Mouse (Mus musculus): ENCODE measurements around the gene Rasgrf1.

DNA sequence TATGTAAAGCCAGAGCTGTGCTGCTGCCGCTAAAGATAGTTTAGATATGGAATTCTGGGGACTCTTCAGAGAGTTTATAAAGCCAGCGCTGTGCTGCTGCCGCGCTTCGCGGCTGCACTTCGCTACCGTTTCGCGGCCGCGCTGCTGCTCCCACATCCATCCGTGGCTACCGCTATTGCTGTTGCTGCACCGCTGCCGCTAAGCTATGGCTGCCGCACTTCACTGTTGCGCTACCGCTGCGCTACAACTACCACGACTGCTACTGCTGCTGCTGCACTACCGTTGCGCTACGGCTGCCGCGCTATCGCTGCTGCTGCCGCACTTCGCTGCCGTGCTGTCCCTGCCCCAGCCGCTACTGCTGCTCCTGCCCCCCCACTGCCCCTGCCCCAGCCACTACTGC is 30.1 kb upstream of the Rasgrf1 start:
- no peak for TF ChIP-seq USF2 (IDR thresholded peaks at IDR 0.05; ENCODE audit: borderline replicate concordance in 1 of 2, insufficient read depth in 1 of 2, low read depth in 1 of 2, low read length in 2 of 2)
- no peak for TF ChIP-seq POLR2A (IDR thresholded peaks at IDR 0.05; ENCODE audit: control insufficient read depth in 1 of 2, insufficient read depth in 1 of 2, low read depth in 1 of 2, low read length in 2 of 2, poor library complexity in 1 of 2)
- no peak for TF ChIP-seq CTCF (IDR thresholded peaks at IDR 0.05 in 2 of 3, conservative IDR thresholded peaks at IDR 0.05 in 1 of 3; ENCODE audit: control insufficient read depth in 1 of 3, insufficient read depth in 1 of 3, low read depth in 2 of 3, low read length in 3 of 3, poor library complexity in 1 of 3, severe bottlenecking in 1 of 3)
- no peak for TF ChIP-seq CHD1 (IDR thresholded peaks at IDR 0.05; ENCODE audit: low read depth, low read length)
- no peak for TF ChIP-seq MAFK (IDR thresholded peaks at IDR 0.05; ENCODE audit: borderline replicate concordance, low read depth, low read length)
- TF ChIP-seq CHD2 (IDR thresholded peaks at IDR 0.05; ENCODE audit: low read length) = no peak
- TF ChIP-seq ELF1 (IDR thresholded peaks at IDR 0.05; ENCODE audit: low read depth, low read length) = no peak
- no peak for TF ChIP-seq GATA1 (IDR thresholded peaks at IDR 0.05; ENCODE audit: low read depth, low read length)
- TF ChIP-seq EP300 (IDR thresholded peaks at IDR 0.05; ENCODE audit: low read depth in 1 of 2, low read length in 2 of 2) = no peak
- TF ChIP-seq HCFC1 (IDR thresholded peaks at IDR 0.05; ENCODE audit: low read depth, low read length) = no peak
- TF ChIP-seq NRF1 (IDR thresholded peaks at IDR 0.05; ENCODE audit: insufficient read depth, low read depth, low read length, poor library complexity, severe bottlenecking) = no peak
- TF ChIP-seq KAT2A (conservative IDR thresholded peaks at IDR 0.05; ENCODE audit: low read depth, low read length) = no peak
